ENCODE assay signal across 19 mouse cellular contexts in the genomic region with DNA sequence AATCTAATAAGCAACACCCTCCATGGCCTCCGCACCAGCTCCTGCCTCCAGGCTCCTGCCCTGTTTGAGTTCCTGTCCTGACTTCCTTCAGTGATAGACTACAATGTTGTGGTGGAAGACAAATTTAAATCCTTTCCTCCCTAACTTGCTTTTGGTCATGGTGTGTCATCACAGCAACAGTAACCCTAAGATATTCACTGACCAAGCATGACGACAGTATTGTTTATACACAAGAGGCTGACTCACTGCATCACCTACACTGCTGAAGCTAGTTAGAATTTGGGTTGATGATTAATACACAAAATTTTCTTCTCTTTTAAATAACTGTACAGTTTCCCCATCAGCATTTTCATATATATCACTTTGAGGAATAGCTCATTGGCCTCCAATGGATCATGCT. TPM values are rescaled to one million over a fixed set of nuclear protein-coding genes. Genes with fewer than 3 reads are reported as not detected.
DNase-seq lines count a peak whose midpoint lies in the region; ATAC-seq and TF ChIP-seq lines count a peak whose summit lies in the region.
"Had no signal": no experiment of that assay in that cellular context is flagged by ENCODE, and none has a peak within 500 bp of the region (broad histone marks: within the 10 kb centered on the region; RNA-seq: fewer than 3 reads in every experiment).

No protein-coding gene starts in this region.

- H3K27me3 ChIP-seq in kidney, embryonic 16.5 days (ENCODE audit: insufficient read depth, low read length) = no peaks in the 10 kb centered on the region
- H3K27me3 ChIP-seq in megakaryocyte, embryonic 14.5 days (replicated peaks) = no peaks in the 10 kb centered on the region
- no peaks in the 10 kb centered on the region for H3K27me3 ChIP-seq in stomach, postnatal 0 days (ENCODE audit: control insufficient read depth, insufficient read depth, low read length)
- H3K27me3 ChIP-seq: embryonic facial prominence, embryonic 15.5 days; hindbrain, embryonic 15.5 days had no signal

- no peak overlapping the region for H3K4me2 ChIP-seq in kidney, embryonic 16.5 days (replicated peaks; ENCODE audit: low read depth, low read length)
- H3K4me2 ChIP-seq in stomach, postnatal 0 days (replicated peaks; ENCODE audit: low read depth) = no peak overlapping the region
- H3K4me2 ChIP-seq: embryonic facial prominence, embryonic 15.5 days; heart, embryonic 11.5 days; hindbrain, embryonic 15.5 days had no signal

- no peak overlapping the region for H3K9ac ChIP-seq in kidney, embryonic 16.5 days (replicated peaks; ENCODE audit: low read length)
- H3K9ac ChIP-seq in stomach, postnatal 0 days (ENCODE audit: low read length) = no peak overlapping the region
- H3K9ac ChIP-seq: embryonic facial prominence, embryonic 15.5 days; hindbrain, embryonic 15.5 days had no signal

- no peak for DNase-seq in kidney, adult 9 months
- DNase-seq in 416B (ENCODE audit: low read depth) = peak; percentile 88
- DNase-seq in stomach, postnatal 0 days (ENCODE audit: low spot score) = no peak
- DNase-seq in kidney, postnatal 25 days = no peak
- DNase-seq: adrenal gland, adult 8-10 months; adrenal gland, postnatal 36 days; cerebellum, adult 2 months; cerebellum, postnatal 10 days; heart, adult 2 months had no signal

- H3K36me3 ChIP-seq in kidney, embryonic 16.5 days (ENCODE audit: insufficient read depth, low read length) = no peaks in the 10 kb centered on the region
- peaks cover 35% of the 10 kb centered on the region for H3K36me3 ChIP-seq in megakaryocyte, embryonic 14.5 days (replicated peaks; ENCODE audit: low read length)
- H3K36me3 ChIP-seq in stomach, postnatal 0 days (ENCODE audit: control insufficient read depth, insufficient read depth, low read length) = no peaks in the 10 kb centered on the region
- H3K36me3 ChIP-seq: embryonic facial prominence, embryonic 15.5 days; hindbrain, embryonic 15.5 days had no signal

- H3K9me3 ChIP-seq in kidney, embryonic 16.5 days (ENCODE audit: low read length) = no peaks in the 10 kb centered on the region
- no peaks in the 10 kb centered on the region for H3K9me3 ChIP-seq in megakaryocyte, embryonic 14.5 days
- no peaks in the 10 kb centered on the region for H3K9me3 ChIP-seq in stomach, postnatal 0 days (ENCODE audit: control insufficient read depth, low read length)
- H3K9me3 ChIP-seq: embryonic facial prominence, embryonic 15.5 days; forebrain, embryonic 10.5 days; hindbrain, embryonic 10.5 days; hindbrain, embryonic 15.5 days had no signal

- ATAC-seq in kidney, embryonic 16.5 days (ENCODE audit: low FRiP score, low TSS enrichment) = 0 out of 2 replicates have a peak, but pooled peaks have one; percentile 31
- ATAC-seq in megakaryocyte, adult 5-6 weeks (ENCODE audit: poor library complexity, severe bottlenecking) = no peak
- 0 out of 2 replicates have a peak, but pooled peaks have one; percentile 50 for ATAC-seq in stomach, postnatal 0 days (ENCODE audit: low FRiP score, low TSS enrichment)
- ATAC-seq: forebrain, embryonic 14.5 days had no signal

- TF ChIP-seq EP300 in stomach, postnatal 0 days (optimal IDR thresholded peaks at IDR 0.05) = no peak

- H3K4me3 ChIP-seq in kidney, embryonic 16.5 days (ENCODE audit: low read length) = no peak overlapping the region
- peak overlapping the region; percentile 59 for H3K4me3 ChIP-seq in megakaryocyte, embryonic 14.5 days (replicated peaks)
- no peak overlapping the region for H3K4me3 ChIP-seq in stomach, postnatal 0 days (ENCODE audit: low read depth, low read length)
- H3K4me3 ChIP-seq: embryonic facial prominence, embryonic 15.5 days; erythroblast, embryonic 14.5 days; forebrain, embryonic 10.5 days; heart, adult 2 months; hindbrain, embryonic 10.5 days; hindbrain, embryonic 15.5 days had no signal

- TF ChIP-seq CTCF in stomach, postnatal 0 days (IDR thresholded peaks at IDR 0.05; ENCODE audit: low read depth) = no peak

- H3K27ac ChIP-seq in kidney, embryonic 16.5 days (ENCODE audit: low read length) = no peak overlapping the region
- no peak overlapping the region for H3K27ac ChIP-seq in stomach, postnatal 0 days (replicated peaks)
- H3K27ac ChIP-seq: embryonic facial prominence, embryonic 15.5 days; forebrain, embryonic 10.5 days; heart, adult 2 months; hindbrain, embryonic 10.5 days; hindbrain, embryonic 15.5 days had no signal

- 0 out of 2 replicates have a peak, but pooled peaks cover under 1% of the 10 kb centered on the region for H3K4me1 ChIP-seq in kidney, embryonic 16.5 days (ENCODE audit: insufficient read depth, low read length)
- H3K4me1 ChIP-seq in megakaryocyte, embryonic 14.5 days = peaks cover 89% of the 10 kb centered on the region
- H3K4me1 ChIP-seq in stomach, postnatal 0 days (replicated peaks; ENCODE audit: control insufficient read depth, insufficient read depth) = no peaks in the 10 kb centered on the region
- H3K4me1 ChIP-seq: embryonic facial prominence, embryonic 15.5 days; forebrain, embryonic 10.5 days; hindbrain, embryonic 10.5 days had no signal

- WGBS in kidney, embryonic 16.5 days = 69% methylated on average over 2 of the region's 2 CpGs
- 68% methylated on average over 2 of the region's 2 CpGs for WGBS in stomach, postnatal 0 days

RNA-seq across cellular contexts. Expression of a gene that starts 18.7 kb away (rescaled TPM):
- 9.8 and 10.0 TPM in 2 replicates for polyA plus RNA-seq in kidney, embryonic 16.5 days (2015; fragmentation: Nextera tagmentation; extraction: Ambion mirVana)
- 27.9 TPM in 1 of 2 replicates, not detected in the other for polyA plus RNA-seq in megakaryocyte, embryonic 14.5 days (2012; ENCODE audit: insufficient read depth, low replicate concordance)
- total RNA-seq in megakaryocyte, adult 5-6 weeks (2015) = 49.5 and 80.4 TPM in 2 replicates
- 20.9 and 28.7 TPM in 2 replicates for total RNA-seq in megakaryocyte, adult 5-6 weeks (2017)
- 13.0 and 16.7 TPM in 2 replicates for polyA plus RNA-seq in stomach, postnatal 0 days (2015; fragmentation: Nextera tagmentation; extraction: Ambion mirVana)

RNA-seq across cellular contexts. Expression of a gene that starts 56.3 kb away (rescaled TPM):
- polyA plus RNA-seq in kidney, embryonic 16.5 days (2015; fragmentation: Nextera tagmentation; extraction: Ambion mirVana) = 39.9 and 40.1 TPM in 2 replicates
- 11.9 TPM in 1 of 2 replicates, not detected in the other for polyA plus RNA-seq in megakaryocyte, embryonic 14.5 days (2012; ENCODE audit: insufficient read depth, low replicate concordance)
- total RNA-seq in megakaryocyte, adult 5-6 weeks (2015) = 12.7 and 18.6 TPM in 2 replicates
- 5.7 and 14.6 TPM in 2 replicates for total RNA-seq in megakaryocyte, adult 5-6 weeks (2017)
- polyA plus RNA-seq in stomach, postnatal 0 days (2015; fragmentation: Nextera tagmentation; extraction: Ambion mirVana) = 17.3 and 18.2 TPM in 2 replicates
